Mouse (Mus musculus): ENCODE results near the gene Tsku.
A peak's percentile ranks its signal among the peaks of the same experiment; 100 is the strongest.

The Tsku gene

GRCm38 (mm10) chr7:98329651-98330374 is 31.3 kb downstream of the Tsku start:
- DNase-seq (ENCODE audit: low read depth, low spot score), result no peak

- no peak for DNase-seq (ENCODE audit: low read depth, low spot score)
These were observed 32.8 kb downstream of the Tsku start for GRCm38 (mm10) chr7:98328311-98328710.

- DNase-seq (ENCODE audit: low read depth, low spot score), result no peak
These were observed 35.1 kb downstream of the Tsku start for GRCm38 (mm10) chr7:98326051-98326450.

GRCm38 (mm10) chr7:98324228-98324627 is 36.9 kb downstream of the Tsku start:
- no peak for DNase-seq (ENCODE audit: low read depth, low spot score)

- no peak for DNase-seq (ENCODE audit: low read depth, low spot score)
These were observed 37.7 kb downstream of the Tsku start for GRCm38 (mm10) chr7:98323288-98324019.

GRCm38 (mm10) chr7:98322415-98322814 is 38.7 kb downstream of the Tsku start:
- DNase-seq (ENCODE audit: low read depth, low spot score), result no peak

GRCm38 (mm10) chr7:98321083-98321482 is 40.0 kb downstream of the Tsku start, which contains the start of gene Acer3:
TSS of gene Acer3 (minus strand) at chr7:98321208.
- DNase-seq (ENCODE audit: low read depth, low spot score), result no peak

- DNase-seq (ENCODE audit: low read depth, low spot score), result no peak
These were observed 41.0 kb downstream of the Tsku start for GRCm38 (mm10) chr7:98320006-98320556.

GRCm38 (mm10) chr7:98316568-98316967 is 44.6 kb downstream of the Tsku start:
- no peak for DNase-seq (ENCODE audit: low read depth, low spot score)

- no peak for DNase-seq (ENCODE audit: low read depth, low spot score)
These were observed 46.0 kb downstream of the Tsku start for GRCm38 (mm10) chr7:98315087-98315486.

- DNase-seq (ENCODE audit: low read depth, low spot score), result no peak
These were observed 48.8 kb downstream of the Tsku start for GRCm38 (mm10) chr7:98312185-98312920.

- DNase-seq (ENCODE audit: low read depth, low spot score), result no peak
These were observed 50.9 kb downstream of the Tsku start for GRCm38 (mm10) chr7:98310266-98310665.

GRCm38 (mm10) chr7:98309219-98310030 is 51.7 kb downstream of the Tsku start:
- peak; percentile 56 for DNase-seq (ENCODE audit: low read depth, low spot score)

GRCm38 (mm10) chr7:98308607-98309218 is 52.4 kb downstream of the Tsku start:
- no peak for DNase-seq (ENCODE audit: low read depth, low spot score)

- DNase-seq (ENCODE audit: low read depth, low spot score), result no peak
These were observed 53.1 kb downstream of the Tsku start for GRCm38 (mm10) chr7:98307921-98308606.

GRCm38 (mm10) chr7:98307411-98307810 is 53.7 kb downstream of the Tsku start:
- DNase-seq (ENCODE audit: low read depth, low spot score), result no peak

Measured in brain, embryonic 18.5 days (tissue).